Mouse (Mus musculus) ES-Bruce4 (cell line): ENCODE measurements around the gene Zbtb40.

Source experiments
- CTCF ChIP-seq: IDR thresholded peaks from one replicate; pipeline ENCODE4 v1.8.1; 2011; ENCODE audit warnings: low read depth, low read length
- EP300 ChIP-seq: IDR thresholded peaks from 2 replicates; pipeline ENCODE4 v1.6.1; 2011; ENCODE audit warnings: low read depth, low read length; ENCODE audit not compliant: insufficient read depth
- POLR2A ChIP-seq: IDR thresholded peaks from one replicate; pipeline ENCODE4 v1.8.1; 2011; ENCODE audit warnings: low read length; ENCODE audit not compliant: insufficient read depth

DNA sequence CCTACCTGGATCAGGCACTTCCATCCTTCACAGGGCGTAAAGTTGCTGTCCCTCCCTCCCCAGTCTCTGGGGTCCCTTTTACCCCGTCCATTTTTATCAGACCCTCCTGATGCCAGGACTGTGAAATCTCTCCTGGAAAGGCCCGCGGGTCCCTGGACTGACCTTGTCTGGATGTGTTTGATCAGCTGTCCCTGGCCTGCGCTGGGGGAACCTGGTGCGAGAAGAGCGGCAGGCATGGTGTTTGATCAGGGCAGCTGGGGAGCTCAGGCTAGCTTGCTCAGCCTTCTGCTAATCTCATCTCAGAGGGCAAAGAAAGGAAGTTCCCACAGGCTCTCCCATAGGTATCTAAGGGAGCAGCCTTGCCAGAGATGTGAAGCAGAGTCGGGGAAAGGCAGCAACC, 71.4 kb downstream of the Zbtb40 start:
- TF ChIP-seq CTCF (no peak), EP300 (no peak), POLR2A (no peak)
